Comparison of ENCODE assay signal across 9 mouse cellular contexts in genomic region chr9:21366541-21367220, GRCm38 (mm10). TPM values are rescaled to one million over a fixed set of nuclear protein-coding genes. Genes with fewer than 3 reads are reported as not detected.
DNase-seq lines count a peak whose midpoint lies in the region; ATAC-seq and TF ChIP-seq lines count a peak whose summit lies in the region.
"Had no signal": no experiment of that assay in that cellular context is flagged by ENCODE, and none has a peak within 500 bp of the region (broad histone marks: within the 10 kb centered on the region; RNA-seq: fewer than 3 reads in every experiment).

No protein-coding gene starts in this region.

- no peaks in the 10 kb centered on the region for H3K9me3 ChIP-seq in midbrain, embryonic 11.5 days (ENCODE audit: control insufficient read depth, low read length)

- TF ChIP-seq CTCF in spleen, adult 2 months (IDR thresholded peaks at IDR 0.05; ENCODE audit: extremely low read depth, insufficient read depth, insufficient read length, insufficient replicate concordance), result peak; percentile 29; the same call in 1 of the 2 replicates

- intact Hi-C loops in left cerebral cortex, postnatal 4 days (cut with DNase I), result no loop called here

- H3K4me2 ChIP-seq in midbrain, embryonic 11.5 days, result peak overlapping the region; percentile 50

- H3K27me3 ChIP-seq in midbrain, embryonic 11.5 days (ENCODE audit: control insufficient read depth, insufficient read depth, low read length), result no peaks in the 10 kb centered on the region
- no peaks in the 10 kb centered on the region for H3K27me3 ChIP-seq in spleen, adult 2 months (ENCODE audit: control insufficient read depth, insufficient read depth, low read length)

- peak; percentile 68 for DNase-seq in cerebellum, adult 11 months
- DNase-seq in cerebellum, postnatal 36 days, result peak; percentile 69 to 80
- peak; percentile 64 for DNase-seq in gastrocnemius, postnatal 10 days
- DNase-seq in kidney, adult 18-20 months, result peak; percentile 76
- peak; percentile 58 for DNase-seq in left cerebral cortex, postnatal 4 days
- peak; percentile 88 for DNase-seq in midbrain, embryonic 11.5 days (ENCODE audit: low spot score, missing footprints)
- DNase-seq in spleen, adult 2 months (ENCODE audit: low read depth in 1 of 2, low spot score in 2 of 2), result peak; percentile 71 to 79

- H3K9ac ChIP-seq in midbrain, embryonic 11.5 days (ENCODE audit: low read length), result peak overlapping the region; percentile 27; the same call in 1 of the 2 replicates

- H3K4me3 ChIP-seq in midbrain, embryonic 11.5 days (ENCODE audit: low read depth, low read length), result peak overlapping the region; percentile 94
- H3K4me3 ChIP-seq in spleen, adult 2 months (ENCODE audit: extremely low read depth, insufficient read depth, insufficient read length), result peak overlapping the region; percentile 57

- TF ChIP-seq POLR2A in spleen, adult 2 months (IDR thresholded peaks at IDR 0.05; ENCODE audit: low read depth, low read length), result no peak

- no peaks in the 10 kb centered on the region for H3K36me3 ChIP-seq in midbrain, embryonic 11.5 days (ENCODE audit: control insufficient read depth, insufficient read depth, low read length)
- no peaks in the 10 kb centered on the region for H3K36me3 ChIP-seq in spleen, adult 2 months (ENCODE audit: control insufficient read depth, insufficient read depth, low read length)

- ATAC-seq in cerebellum, adult (ENCODE audit: insufficient number of reproducible peaks, low FRiP score, low TSS enrichment), result no peak
- ATAC-seq in midbrain, embryonic 11.5 days (ENCODE audit: low FRiP score), result peak; percentile 28

- H3K27ac ChIP-seq in midbrain, embryonic 11.5 days (ENCODE audit: low read depth, low read length), result peak overlapping the region; percentile 67; the same call in 1 of the 2 replicates
- peak overlapping the region; percentile 89 for H3K27ac ChIP-seq in spleen, adult 2 months (ENCODE audit: insufficient read depth, low read length)

- H3K4me1 ChIP-seq in midbrain, embryonic 11.5 days (ENCODE audit: control insufficient read depth, insufficient read depth, low read length), result peaks cover 8% of the 10 kb centered on the region
- H3K4me1 ChIP-seq in spleen, adult 2 months (ENCODE audit: control insufficient read depth, insufficient read depth, insufficient read length), result 0 out of 2 replicates have a peak, but pooled peaks cover 2% of the 10 kb centered on the region

- WGBS in midbrain, embryonic 11.5 days, result 37% methylated on average over 14 of the region's 14 CpGs
- 23% methylated on average over 14 of the region's 14 CpGs for WGBS in spleen, adult 2 months

RNA-seq across cellular contexts. Expression of gene Ilf3, which starts 1.0 kb away (rescaled TPM):
- total RNA-seq in gastrocnemius, postnatal 10 days (2021), result 10 to 100 TPM; 34.9 to 49.0 TPM
- total RNA-seq in left cerebral cortex, postnatal 4 days (2021), result 100 to 1,000 TPM; 170 to 172 TPM
- polyA plus RNA-seq in midbrain, embryonic 11.5 days (2014; fragmentation: Nextera tagmentation; extraction: Ambion mirVana), result 263 and 266 TPM in 2 replicates
- 54.2 and 59.6 TPM in 2 replicates for polyA plus RNA-seq in spleen, adult 2 months (2012; rRNA removed)

RNA-seq across cellular contexts. Expression of gene Qtrt1, which starts 45.0 kb away (rescaled TPM):
- total RNA-seq in gastrocnemius, postnatal 10 days (2021), result 10 to 100 TPM in 1 of 2 experiments, 1 to 10 TPM in 1; 8.5 to 11.4 TPM
- 10 to 100 TPM; 38.2 to 41.0 TPM for total RNA-seq in left cerebral cortex, postnatal 4 days (2021)
- 46.2 and 46.8 TPM in 2 replicates for polyA plus RNA-seq in midbrain, embryonic 11.5 days (2014; fragmentation: Nextera tagmentation; extraction: Ambion mirVana)
- polyA plus RNA-seq in spleen, adult 2 months (2012; rRNA removed), result 38.7 and 63.6 TPM in 2 replicates

RNA-seq across cellular contexts. Expression of gene Slc44a2, which starts 46.2 kb away (rescaled TPM):
- 100 to 1,000 TPM; 131 to 140 TPM for total RNA-seq in gastrocnemius, postnatal 10 days (2021)
- total RNA-seq in left cerebral cortex, postnatal 4 days (2021), result 10 to 100 TPM; 69.9 to 71.5 TPM
- 53.9 and 58.6 TPM in 2 replicates for polyA plus RNA-seq in midbrain, embryonic 11.5 days (2014; fragmentation: Nextera tagmentation; extraction: Ambion mirVana)
- polyA plus RNA-seq in spleen, adult 2 months (2012; rRNA removed), result 166 and 184 TPM in 2 replicates

RNA-seq across cellular contexts. Expression of gene Ap1m2, which starts 54.5 kb away (rescaled TPM):
- total RNA-seq in gastrocnemius, postnatal 10 days (2021), result not detected
- total RNA-seq in left cerebral cortex, postnatal 4 days (2021), result 1 to 10 TPM; 1.3 to 3.7 TPM
- polyA plus RNA-seq in midbrain, embryonic 11.5 days (2014; fragmentation: Nextera tagmentation; extraction: Ambion mirVana), result 0.36 and 0.68 TPM in 2 replicates
- polyA plus RNA-seq in spleen, adult 2 months (2012; rRNA removed), result 2.0 and 2.5 TPM in 2 replicates
- polyA plus RNA-seq: C2C12 had no signal

RNA-seq across cellular contexts. Expression of gene Dnm2, which starts 58.0 kb away (rescaled TPM):
- 10 to 100 TPM; 52.4 to 64.5 TPM for total RNA-seq in gastrocnemius, postnatal 10 days (2021)
- total RNA-seq in left cerebral cortex, postnatal 4 days (2021), result 10 to 100 TPM; 87.1 to 92.7 TPM
- polyA plus RNA-seq in midbrain, embryonic 11.5 days (2014; fragmentation: Nextera tagmentation; extraction: Ambion mirVana), result 55.0 and 60.6 TPM in 2 replicates
- polyA plus RNA-seq in spleen, adult 2 months (2012; rRNA removed), result 223 and 245 TPM in 2 replicates
